Mouse (Mus musculus) cerebellum, postnatal 36 days (tissue): ENCODE data around the gene Rilpl1.
"Not testable (repeated sequence)": the region's sequence is repeated elsewhere in the genome, so short reads cannot be mapped to it uniquely, and the experiment has no call there.

ENCODE experiments used
- DNase-seq, 2 experiments: peaks; one replicate each; pipeline ENCODE4 v3.0.0; 2021 to 2022; ENCODE audit warnings: mixed read lengths in 2 of 2

The Rilpl1 gene

DNA sequence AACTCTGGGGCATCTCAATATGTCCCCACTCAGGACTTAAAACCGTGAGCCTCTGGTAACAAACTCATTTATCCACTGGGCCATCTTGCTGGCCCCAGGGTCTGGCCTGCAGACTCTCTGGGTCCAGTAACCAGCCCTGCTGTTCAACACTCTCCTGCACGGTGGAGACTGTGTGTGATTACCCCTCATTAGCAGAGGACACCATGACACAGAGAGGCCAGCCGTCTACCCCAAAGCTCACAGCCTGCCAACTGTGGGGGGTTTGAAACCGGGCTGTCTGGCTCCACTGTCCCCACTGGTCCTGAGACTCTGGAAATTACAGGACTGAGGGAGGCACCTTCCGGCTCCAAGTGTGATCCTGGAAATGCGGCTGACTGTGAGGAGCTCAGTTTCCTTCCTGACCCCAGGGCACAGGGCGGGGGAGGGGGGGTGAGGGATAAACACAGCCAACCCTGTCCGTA, 2.0 kb downstream of the Rilpl1 start:
- no peak for DNase-seq

DNA sequence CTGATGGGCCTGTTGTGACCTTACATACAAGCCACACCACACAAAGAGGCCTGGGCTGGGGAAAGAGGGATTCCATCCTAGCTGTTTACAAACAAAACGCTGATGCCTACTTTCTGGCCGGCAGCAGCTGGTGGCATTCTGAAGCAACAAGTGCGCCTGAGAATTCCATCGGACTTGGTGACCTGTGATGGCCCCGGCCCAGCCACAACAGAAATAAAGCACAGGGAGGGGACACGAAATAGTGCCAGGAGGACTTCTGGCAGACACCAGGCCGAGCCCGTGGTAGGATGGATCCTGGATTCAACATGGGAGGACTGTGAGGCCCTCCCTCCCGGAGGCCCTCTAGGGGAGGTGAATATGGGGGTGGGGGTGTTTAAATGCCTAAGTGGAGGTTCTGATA, 2.4 kb downstream of the Rilpl1 start:
- DNase-seq: no peak

DNA sequence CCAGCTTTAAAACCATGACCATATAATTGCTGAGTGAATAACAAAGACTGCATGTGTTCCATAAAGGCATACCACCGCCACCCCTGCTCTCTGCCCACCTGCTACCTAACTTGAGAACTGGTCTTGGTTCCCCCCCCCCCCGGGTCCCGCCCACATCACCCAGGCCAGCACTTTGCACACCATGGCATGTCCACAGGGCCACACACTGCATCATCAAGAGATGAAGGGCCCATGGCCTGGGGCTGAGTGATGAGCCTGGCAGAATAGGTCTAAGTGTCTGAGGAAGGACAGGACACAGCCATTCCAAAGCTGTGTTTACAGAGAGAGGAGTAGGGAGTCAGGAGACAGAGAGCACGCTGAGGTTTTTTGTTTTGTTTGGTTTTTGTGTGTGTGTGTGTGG, 2.8 kb downstream of the Rilpl1 start:
- no peak for DNase-seq

DNA sequence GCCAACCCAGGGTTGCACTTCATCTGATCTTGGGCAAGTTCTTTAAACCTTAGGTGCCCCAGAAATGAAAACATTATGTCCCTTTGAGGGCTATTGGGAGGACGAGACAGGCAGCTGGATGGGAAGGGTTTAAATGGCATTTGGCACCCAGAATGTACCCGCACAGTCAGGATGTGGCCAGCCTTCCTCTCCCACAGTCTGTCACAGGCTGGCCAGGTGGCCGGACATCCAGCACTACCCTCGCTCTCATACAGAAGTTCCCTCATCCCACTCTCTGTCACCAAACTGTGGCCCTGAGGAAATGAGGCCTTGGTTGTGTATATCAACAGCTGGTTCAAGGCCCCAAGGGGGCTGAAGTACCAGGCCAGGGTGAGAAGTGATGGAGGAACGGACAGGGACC, 6.2 kb downstream of the Rilpl1 start:
- DNase-seq: no peak

DNA sequence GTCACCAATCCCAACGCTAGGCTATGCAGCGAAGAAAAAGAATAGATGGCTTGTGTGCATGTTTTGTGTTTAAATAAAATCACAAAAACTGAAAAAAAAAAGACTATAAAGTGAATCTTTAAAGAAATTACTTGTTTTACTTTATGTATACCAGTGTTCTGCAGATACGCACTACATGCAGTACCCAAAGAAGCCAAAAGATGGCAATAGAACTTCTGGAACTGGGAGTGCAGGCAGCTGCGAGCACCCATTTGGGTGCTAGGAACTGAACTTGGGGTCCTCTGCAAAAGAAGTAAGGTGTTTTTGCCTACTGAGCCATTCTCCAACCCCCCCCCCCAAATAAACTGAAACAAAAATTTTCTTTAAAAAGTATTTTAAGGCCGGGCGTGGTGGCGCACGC, 8.2 kb downstream of the Rilpl1 start:
- no peak for DNase-seq

DNA sequence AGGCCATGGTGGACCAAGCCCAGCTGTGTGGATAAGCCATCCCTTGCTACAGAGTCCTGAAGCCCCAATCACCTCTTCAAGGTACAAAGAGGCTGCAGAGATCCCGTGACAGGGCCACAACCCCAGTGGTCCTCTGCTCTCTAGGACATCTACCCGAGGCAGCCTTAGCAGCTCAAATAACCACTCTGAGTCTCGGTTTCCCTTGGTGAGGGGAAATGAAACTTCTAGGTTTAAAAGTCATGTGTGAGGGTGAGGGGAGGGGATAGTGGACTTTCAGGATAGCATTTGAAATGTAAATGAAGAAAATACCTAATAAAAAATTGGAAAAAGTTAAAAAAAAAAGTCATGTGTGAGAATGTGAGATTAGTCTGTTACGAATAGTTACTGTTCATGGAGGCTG, 9.6 kb downstream of the Rilpl1 start:
- no peak for DNase-seq

DNA sequence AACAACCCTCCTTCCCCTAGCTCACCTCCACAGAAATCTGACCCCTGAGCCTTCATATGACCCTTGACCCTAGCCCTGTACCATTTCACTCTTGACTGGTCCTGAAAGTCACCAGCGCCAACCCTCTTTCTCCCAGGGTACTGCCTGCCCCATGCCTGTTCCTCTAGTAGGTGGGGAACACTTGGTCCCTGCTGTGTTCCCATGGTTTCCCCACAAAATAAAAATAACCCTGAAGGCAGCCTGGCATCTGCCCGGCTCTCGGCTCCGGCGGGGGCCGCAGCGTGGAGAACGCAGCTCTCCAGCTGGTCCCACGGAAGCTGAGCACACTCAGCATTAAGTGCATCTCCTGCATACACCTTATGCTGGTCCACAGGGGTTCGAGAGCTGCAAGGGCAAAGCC, 12.5 kb downstream of the Rilpl1 start:
- no peak for DNase-seq

DNA sequence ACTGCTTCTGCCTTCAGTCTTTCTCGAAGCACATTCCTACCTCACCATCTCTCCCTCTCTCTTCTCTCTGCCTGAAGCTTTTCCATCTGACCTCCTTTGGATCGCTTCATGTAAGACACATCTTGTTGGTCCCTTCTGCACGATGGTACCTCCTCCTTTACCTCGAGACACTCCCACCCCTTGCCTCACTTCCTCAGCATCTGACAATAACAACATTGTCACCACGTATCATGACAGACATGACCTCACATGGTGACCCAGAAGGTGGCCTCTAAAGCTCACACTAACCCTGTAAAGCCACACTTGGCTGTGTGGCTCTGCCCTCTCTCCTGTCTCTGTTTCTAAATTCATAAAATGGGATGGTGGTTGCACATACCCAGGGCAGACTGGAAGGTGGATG, 15.4 kb downstream of the Rilpl1 start:
- DNase-seq: no peak

DNA sequence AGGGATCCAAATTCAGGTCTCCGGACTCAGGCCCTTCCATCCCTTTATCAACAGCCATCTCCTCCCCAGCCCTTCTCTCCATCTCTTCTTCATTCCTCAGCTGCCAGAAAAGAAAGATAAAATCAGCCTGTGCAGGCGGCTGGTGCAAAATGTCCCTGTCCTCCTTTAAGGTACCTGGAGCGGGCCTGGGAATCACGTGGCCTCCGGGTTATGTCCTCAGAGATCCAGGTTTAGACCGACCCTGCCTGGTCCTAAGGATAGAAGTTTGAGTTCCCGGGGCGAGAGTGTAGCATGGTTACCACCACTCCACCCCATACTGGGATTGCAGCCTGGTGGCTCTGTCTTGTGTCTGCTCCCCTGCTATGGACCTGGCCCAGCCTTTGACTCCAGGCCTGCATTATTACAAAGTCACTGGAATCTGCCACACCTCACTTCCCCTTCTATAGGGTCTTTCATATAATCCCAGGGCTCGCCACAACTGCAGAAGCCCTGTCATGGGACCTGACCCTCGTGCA, 20.6 kb downstream of the Rilpl1 start:
- no peak for DNase-seq

DNA sequence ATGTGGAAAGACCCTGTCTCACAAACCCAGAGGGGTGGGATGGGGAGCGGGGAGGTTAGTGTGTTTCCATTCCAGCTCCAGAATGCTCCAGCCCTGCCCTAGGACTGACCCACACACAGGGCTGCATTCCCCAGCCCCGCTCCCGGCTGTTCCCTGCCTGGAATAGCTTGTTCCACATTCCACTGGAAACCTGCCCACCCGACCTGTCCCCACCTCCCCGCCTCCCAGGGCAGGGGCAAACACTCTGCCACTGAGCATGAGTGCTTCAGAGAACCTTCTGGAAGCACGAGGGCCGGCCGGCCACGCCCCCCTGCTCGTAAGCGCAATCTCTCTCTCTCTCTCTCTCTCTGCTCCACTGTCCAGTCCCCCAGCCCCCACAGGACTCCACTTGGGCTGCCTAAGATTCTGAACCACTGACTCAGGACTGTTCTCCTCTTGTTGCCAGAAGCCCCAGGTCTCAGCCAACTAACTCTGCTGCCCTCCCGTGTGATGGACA, 21.4 kb downstream of the Rilpl1 start:
- no peak for DNase-seq

DNA sequence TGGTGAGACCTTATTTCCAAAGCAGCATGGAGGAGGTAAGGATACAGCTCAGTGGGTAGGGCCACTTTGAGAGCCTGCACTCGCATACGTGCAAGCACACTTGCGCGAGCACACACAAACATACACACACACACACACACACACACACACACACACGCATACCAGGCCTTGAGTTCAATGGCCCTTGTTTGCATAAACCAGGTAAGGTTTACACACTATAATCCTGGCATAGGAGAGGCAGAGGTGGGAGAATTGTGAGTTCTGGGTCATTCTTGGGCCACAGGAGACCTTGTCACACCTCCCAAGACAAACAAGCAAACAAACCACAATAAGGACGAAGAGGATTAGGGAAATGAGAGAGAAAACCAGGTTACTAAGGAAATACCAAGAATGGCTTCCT, 22.0 kb downstream of the Rilpl1 start:
- no peak for DNase-seq

DNA sequence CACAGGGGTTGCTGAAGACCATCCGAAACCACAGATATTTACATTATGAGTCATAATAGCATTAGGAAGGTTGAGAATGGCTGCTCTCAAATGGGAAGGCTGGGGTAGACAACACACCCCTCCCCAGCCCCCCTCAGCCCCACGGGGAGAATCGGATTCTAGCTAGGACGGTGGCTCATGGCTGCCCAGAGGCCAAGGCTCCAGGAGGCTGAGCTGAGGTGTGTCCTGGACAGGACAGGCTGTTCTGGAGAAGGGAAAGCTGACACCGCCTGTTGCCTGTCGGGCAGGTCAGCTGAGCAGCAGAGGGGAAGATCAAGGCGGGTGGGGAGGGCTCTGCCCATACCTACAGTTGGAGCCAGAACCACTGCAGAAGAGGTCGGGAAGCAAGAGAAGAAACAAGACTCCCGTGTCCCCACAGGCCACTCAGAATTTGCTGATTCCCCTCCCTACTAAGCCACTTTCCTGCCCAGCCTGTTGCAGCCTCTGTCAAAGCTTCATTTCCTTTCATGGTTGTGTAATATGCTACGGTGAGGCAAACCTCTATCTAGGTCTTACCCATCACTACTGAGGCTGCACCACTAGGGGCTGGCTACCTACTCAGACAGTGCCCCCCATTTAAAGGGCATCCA, 24.3 kb downstream of the Rilpl1 start:
- no peak for DNase-seq

DNA sequence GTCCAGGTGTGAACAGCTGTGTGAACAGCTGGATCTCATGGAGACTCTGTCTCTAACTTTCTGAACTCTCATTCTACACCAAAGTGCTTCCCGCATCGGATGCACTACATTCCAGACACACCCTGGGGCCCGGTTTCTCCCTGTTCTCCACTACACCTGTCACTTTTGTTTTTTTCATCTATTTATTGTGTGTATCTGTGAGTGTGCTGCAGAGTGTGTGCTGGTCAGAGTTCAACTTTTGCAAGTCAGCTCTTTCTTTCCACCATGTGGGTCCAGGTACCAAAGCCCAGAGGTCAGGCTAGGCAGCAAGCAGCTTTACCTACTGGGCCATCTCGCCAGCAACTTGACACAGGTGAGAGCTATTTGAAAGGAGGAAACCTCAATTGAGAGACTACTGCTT, 26.0 kb downstream of the Rilpl1 start:
- DNase-seq: no peak

DNA sequence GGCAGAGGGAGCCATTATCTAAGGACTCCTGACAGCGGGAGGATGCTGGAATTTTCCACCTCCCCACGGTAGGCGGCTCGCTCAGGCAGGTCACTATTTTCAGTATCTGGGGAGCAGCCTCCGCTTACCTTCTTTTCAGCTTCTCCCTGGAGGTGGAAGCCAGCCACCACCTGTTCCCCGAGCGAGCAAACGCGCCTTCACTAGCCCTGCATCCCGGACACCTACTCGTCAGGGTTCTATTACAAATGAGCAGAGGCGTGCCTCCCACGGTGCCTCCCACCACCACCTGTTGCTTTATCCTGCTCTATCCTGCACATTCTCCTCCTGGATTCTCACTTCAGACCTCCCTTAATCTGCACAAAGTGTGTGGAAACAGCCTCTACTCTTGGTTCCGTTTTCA, 27.4 kb downstream of the Rilpl1 start:
- DNase-seq: no peak

DNA sequence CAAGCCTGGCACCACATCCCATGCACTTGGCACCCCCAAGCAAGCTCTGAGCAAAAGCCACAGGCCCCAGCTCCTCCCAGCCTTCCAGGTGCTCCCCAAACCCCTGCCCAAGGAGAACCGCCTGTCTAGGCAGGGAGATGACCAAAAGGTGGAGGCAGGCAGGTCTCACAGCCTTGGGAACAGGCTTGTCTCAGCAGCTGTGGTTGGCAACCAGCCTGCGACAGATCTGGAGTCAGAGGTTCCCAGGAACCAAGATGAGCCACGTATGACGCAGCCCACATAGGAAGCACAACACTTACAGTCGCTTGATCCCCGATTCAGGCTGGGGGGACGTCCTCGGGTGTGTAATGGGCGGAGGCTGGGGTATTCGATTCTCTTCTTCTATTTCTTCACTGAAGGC, 29.6 kb downstream of the Rilpl1 start:
- DNase-seq: no peak

DNA sequence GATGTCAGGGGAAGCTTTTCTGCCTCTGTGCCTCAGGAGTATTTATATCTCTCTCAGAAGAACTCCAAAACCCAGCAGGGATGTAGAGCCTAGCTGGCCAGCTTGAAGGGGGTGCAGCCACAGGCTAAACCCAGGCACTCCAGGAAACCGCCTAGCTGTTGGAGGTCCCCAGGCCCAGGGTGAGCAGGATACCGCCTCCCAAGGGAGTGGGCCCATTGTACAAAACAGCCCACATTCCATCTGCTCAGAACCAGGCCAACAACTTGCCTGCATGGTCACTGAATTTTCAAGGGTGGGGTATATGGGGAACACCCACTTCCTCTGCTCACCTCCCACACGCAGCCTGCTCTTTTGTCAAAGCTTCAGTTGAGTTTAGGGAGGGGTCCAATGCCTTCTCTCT, 30.6 kb downstream of the Rilpl1 start:
- DNase-seq: no peak

DNA sequence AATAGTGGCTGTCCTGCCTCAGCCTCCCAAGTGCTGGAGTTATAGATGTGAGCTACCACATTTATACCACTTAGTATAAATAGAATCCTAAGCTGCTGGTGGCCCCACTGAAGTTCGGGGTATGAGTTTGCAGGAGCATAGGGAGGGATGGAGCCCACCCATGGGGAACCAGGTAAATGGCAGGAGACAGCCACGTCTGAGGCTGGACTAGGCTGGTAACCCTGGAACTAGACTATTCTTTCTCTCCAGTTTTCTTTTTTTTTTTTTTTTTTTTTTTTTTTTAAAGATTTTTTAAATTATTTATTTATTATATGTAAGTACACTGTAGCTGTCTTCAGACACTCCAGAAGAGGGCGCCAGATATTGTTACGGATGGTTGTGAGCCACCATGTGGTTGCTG, 31.2 kb downstream of the Rilpl1 start:
- not testable (repeated sequence) for DNase-seq

DNA sequence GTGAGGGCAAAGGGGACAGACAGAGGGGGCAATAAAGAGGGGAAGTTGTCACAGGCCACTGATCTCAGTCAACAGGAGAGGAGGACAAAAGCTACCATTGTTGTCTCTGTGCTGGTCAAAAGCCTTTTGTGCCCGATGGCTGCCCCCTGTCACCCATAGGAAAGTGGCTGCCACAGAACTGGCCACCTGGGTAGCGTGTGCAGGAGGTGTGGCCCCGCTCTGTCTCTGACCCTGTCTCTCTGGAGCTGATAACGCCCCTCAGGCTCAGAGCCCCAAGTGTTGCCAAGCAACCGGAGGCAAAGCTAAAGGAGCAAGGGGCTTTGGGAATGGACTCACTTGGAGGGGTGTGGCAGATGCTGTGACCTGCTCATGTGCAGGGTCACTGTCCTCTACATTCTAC, 32.2 kb downstream of the Rilpl1 start:
- DNase-seq: no peak

DNA sequence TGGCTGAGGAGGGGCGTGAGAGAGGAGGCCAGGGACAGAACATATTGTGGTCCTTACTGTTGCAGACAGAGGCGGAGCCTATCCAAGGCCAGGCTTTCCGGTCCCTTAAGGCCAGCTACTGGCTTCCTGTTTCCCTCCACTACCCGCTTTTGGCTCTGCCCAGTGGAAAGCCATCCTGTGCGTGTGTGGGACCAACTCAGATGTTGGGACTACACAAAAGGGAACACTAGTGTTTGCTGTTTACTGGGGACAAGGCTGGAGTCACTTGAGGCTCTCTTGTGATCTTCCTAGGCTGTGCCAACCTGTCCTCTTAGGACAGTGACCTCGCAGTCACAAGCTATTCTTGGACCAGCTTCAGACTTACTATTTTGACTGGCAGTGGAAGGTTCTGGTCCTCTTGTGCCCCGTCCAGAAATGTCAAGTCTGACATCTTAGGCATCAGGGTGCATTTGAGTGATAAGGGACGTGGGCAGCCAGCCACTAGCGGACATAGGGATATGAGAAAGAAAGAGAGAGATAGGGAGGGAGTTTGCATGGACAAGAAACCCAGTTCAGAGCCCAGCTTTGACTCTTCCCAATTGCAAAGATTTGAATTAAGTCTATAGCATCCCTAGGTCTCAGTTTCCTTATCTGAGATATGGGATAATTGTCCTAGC, 32.8 kb downstream of the Rilpl1 start:
- no peak for DNase-seq

DNA sequence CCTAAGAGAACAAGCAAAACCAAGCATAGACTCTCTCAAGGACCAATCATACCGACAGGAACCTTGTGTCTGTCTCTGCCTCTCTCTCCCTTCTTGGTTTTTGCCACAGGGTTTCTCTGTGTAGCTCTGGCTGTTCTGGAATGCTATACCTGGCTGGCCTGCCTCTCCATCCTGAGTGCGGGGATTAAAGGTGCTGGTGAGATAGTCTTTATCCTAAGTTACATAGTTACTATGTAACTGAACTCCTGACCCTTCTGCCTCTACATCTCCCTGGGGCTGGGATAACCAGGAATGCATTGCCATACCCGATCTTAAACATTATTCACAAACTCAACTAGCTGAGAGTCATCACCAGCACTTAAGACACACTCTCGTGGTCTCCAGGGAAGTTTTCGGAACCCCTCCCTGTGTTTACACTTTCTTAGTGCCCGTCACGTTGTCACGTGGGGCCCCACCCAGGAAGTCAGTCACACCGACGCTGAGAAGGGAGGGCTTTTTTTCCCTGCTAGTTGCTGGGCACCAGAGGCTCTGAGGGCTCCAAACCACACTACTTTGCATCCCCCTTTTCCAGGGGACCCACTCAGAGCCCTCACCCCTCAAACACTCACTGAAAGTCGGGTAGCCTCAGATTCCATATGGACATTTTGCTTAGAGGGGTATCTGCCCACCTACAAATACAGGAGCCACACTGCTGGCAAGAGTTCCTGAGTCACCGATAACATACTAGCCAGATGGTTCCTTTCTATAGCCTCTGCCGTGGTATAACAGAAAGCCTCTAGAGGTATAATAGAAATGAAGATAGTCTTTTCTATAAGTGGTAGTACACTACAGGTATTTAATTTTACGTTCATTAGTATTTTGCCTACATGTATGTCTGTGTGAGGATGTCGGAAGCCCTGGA, 34.3 kb downstream of the Rilpl1 start:
- DNase-seq: no peak

DNA sequence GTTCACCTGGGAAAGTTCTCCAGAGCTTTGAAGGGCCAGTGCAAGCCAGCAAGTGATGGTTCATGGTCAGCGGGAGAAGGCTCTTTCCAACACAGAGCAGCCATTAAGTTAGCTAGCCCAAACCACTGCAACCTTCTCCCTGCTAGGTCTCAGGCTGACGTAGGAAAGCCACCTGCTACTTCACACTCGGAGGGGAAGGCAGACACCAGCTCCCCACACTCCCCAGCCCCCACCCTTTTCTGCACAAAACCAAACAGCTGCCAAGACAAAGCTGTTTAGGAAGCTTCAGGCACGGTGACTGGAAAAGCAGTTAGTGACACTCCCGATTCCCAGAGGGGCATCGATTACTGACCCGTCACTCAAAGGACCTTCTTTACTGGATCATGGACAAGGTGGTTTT, 35.6 kb downstream of the Rilpl1 start:
- DNase-seq: no peak

DNA sequence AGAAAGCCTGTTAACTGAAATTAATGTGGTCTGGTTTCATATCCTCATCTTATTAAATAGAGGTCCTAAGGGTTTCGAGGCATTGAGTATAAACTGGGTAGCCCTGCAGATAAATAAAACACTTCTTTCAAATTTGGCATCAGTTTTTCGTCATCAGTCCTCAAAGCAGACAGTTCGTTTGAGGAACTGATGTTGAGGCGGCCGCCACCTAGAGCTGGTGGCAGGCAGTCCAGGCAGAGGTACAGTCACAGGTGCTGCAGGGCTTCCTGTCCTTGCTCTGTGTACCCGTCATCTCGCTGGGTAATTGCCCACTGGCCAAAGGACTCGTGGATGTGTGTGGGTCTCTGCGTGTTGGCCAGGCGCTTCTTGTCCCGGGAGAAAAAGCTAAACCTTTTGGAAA, 37.7 kb downstream of the Rilpl1 start:
- DNase-seq: no peak

DNA sequence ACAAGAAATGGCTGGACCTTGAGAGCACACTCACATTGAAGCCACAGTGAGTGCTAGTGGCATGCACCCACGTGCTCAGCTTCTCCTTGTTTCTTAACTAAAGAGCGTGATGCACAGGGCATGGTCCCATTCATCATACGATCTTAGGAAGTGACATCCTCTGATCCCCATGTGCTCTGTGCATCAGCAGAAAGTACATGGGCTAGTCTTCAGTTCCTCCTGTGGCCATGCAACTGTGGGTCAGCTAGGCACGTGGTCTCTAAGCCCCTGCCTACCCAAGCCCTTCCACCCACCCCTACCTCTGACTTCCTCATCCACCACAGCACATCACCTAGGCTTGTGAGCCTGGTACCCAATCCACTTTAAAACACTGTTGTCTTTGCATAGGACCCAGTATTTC, 38.6 kb downstream of the Rilpl1 start:
- no peak for DNase-seq

DNA sequence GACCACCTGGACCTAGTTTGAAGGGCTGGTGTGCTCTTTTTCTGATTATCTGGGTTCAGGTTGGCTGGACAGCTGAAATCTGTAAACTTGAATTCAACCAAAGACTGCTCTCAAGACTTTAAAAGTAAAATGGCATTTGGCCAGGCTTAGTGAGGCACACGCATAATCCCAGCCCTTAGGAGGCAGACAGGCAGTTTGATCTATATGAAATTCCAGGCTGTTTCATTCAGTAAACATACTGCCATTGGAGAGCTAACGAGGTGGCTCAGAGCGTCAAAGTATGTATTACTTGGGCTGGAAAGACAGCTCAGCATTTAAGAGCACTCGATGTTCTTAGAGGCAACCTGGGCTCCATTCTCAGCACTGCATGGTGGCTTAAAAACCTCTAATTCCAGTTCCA, 39.5 kb downstream of the Rilpl1 start:
- DNase-seq: no peak
